Mouse (Mus musculus): Measurements from ENCODE around the gene Hist1h2bl. TPM values are rescaled to one million over a fixed set of nuclear protein-coding genes. Genes with fewer than 3 reads are reported as not detected.
"Not testable (repeated sequence)": the region's sequence is repeated elsewhere in the genome, so short reads cannot be mapped to it uniquely, and the experiment has no call there.

Gene Hist1h2bl
- total RNA-seq (2021), result 100 to 1,000 TPM; 112 to 115 TPM

DNA sequence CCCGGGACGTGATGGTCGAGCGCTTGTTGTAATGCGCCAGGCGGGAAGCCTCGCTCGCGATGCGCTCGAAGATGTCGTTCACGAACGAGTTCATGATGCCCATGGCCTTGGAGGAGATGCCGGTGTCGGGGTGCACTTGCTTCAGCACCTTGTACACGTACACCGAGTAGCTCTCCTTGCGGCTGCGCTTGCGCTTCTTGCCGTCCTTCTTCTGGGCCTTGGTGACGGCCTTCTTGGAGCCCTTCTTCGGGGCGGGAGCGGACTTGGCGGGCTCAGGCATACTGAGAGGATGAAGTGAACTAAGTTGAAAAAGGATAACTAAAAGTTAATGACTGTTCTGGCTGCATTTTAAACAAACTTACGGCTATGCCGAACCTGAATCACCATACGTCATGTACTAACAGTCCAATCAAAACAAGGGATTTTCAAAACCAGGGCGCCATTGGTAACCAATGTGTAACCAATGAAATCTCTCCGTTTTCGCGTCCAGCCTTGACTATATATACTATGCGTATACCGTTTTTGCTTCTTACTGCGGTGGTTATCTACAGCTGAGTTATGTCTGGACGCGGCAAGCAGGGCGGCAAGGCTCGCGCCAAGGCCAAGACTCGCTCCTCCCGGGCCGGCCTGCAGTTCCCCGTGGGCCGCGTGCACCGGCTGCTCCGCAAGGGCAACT is at the start of gene Hist1h2bl, which contains the start of gene Hist1h2ai:
Gene Hist1h2bl, minus strand, starts transcription at position 280 of the 676 bp plus-strand sequence.
Gene Hist1h2ai, plus strand, starts transcription at position 559 of the 676 bp plus-strand sequence.
- intact Hi-C loops (cut with DNase I), result not testable (repeated sequence)

DNA sequence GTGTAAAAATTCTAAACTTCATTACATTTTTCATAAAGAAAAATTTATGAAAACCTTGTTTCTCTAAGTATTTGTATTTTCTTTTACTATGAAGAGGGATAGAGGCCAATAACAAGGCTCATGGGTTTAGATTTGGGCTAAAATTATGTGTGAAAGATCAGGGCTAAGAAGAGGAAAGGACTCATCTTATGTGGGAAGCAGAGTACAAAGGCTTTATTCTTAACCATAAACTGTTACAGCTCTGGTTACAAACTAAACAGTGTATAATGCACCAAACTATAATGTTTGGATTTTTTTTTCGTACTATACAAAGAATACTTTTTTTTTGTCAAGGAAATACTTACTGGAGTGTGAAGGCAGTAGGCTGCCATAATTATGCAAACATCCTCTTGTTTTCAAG is 39.8 kb upstream of the Hist1h2bl start:
- DNase-seq, result no peak
- intact Hi-C loops (cut with DNase I), result no loop called here

More for the DNA sequence above, at the start of gene Hist1h2bl, which contains the start of gene Hist1h2ai:
- peak; percentile 74 for DNase-seq

DNA sequence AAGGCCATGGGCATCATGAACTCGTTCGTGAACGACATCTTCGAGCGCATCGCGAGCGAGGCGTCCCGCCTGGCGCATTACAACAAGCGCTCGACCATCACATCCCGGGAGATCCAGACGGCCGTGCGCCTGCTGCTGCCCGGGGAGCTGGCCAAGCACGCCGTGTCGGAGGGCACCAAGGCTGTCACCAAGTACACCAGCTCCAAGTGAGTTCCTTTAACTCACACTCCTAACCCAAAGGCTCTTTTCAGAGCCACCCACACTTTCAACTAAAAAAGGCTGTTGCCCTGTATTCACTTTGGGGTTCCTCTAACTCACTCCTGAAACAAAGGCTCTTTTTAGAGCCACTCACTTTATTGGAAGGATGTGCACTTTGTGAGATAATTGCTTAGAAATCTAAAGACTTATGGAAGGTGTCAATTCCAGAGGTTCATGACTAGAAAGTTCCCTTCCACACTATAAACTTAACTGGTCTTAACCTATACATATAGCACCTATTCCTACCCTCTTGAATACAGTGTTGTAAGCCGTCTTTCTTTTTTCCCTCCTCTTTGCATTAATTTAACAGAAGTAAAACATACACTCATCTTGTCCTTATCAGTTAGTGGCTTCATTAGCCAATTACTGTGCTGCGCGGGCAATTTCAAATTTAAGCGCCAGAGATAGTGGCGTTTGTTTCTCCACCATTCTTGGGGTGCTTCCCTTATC is 38.5 kb upstream of the Hist1h2bl start:
- peak; percentile 29 for DNase-seq

DNA sequence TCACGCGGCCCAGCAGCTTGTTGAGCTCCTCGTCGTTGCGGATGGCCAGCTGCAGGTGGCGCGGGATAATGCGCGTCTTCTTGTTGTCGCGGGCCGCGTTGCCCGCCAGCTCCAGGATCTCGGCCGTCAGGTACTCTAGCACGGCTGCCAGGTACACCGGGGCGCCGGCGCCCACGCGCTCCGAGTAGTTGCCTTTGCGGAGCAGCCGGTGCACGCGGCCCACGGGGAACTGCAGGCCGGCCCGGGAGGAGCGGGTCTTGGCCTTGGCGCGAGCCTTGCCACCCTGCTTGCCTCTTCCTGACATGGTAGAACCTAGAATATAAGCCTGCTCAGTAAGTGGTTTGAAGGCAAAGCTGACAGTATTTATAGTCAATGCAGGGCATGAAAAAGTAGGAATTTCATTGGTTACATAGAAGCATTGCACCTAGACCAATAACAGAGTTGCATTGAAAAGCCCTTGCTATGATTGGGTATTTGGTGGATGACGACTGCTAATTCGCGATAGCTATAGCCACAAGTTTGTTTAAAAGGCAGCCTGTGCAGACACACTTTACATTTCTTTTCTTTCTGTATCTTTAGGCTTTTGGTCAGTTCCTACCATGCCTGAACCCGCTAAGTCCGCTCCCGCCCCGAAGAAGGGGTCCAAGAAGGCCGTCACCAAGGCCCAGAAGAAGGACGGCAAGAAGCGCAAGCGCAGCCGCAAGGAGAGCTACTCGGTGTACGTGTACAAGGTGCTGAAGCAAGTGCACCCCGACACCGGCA is 37.8 kb upstream of the Hist1h2bl start, which contains the start of the genes Hist1h2ak and Hist1h2bn:
Gene Hist1h2ak, minus strand, starts transcription at position 304 of the 762 bp plus-strand sequence.
Gene Hist1h2bn, plus strand, starts transcription at position 600 of the 762 bp plus-strand sequence.
- DNase-seq, result peak; percentile 45
- intact Hi-C loops (cut with DNase I), result not testable (repeated sequence)

More for the DNA sequence above, 38.5 kb upstream of the Hist1h2bl start:
- intact Hi-C loops (cut with DNase I), result not testable (repeated sequence)

DNA sequence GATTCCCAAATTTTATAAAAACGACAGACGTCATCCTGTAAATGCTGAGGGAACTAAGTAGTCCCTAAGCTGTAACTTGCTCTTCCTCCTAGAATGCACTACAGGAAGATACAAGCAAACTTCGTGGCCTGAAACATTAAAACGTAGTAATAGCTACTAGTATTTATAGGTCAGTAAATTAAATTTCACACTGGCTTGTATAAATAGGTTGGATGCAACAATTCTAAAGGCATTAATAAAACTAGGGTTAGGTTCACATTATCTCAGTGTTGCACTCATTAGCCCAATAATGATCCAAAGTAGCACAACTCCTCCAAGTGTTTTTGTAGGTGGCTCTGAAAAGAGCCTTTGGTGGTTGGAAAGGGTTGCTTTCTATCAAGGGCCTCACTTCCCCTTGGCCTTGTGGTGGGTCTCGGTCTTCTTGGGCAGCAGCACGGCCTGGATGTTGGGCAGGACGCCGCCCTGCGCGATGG is 37.1 kb upstream of the Hist1h2bl start:
- no peak for DNase-seq
- intact Hi-C loops (cut with DNase I), result no loop called here

DNA sequence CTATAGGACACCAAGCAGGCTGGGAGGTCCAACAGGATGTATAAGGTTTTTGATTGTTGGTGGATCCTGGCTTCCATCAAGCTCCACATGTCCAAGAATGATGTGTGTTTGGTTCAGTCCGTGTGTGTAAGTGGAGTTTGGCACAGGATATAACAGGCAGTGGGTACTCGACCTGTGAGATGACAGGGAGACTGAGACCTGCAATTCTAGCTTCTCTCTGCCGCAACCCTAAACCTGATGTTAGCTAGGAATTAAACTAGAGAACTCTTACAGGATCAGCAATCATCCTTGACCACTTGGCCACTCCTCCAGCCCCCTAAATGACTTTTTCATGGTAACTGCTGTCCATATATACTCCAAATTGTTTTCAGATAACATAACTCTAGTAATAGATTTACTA is 36.4 kb upstream of the Hist1h2bl start:
- intact Hi-C loops (cut with DNase I), result no loop called here
- no peak for DNase-seq

DNA sequence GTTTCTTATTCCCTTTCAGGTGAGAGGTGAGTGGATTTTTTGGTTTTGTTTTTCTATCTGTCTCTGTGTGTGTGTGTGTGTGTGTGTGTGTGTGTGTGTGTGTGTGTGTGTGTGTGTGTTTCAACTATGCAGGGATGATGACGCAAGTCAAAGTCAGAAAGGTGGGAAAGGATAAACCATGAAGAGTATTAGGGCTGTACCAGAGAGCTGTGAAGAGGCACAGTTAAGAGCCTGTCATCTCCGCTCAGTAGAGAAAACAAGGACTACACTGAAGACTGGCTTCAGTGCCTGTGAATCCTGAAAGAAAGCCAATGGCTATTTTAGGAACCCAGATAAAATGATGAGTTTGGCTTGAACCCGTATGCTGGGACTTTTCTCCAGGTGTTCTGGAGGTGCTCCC is 35.9 kb upstream of the Hist1h2bl start:
- no peak for DNase-seq
- intact Hi-C loops (cut with DNase I), result no loop called here

DNA sequence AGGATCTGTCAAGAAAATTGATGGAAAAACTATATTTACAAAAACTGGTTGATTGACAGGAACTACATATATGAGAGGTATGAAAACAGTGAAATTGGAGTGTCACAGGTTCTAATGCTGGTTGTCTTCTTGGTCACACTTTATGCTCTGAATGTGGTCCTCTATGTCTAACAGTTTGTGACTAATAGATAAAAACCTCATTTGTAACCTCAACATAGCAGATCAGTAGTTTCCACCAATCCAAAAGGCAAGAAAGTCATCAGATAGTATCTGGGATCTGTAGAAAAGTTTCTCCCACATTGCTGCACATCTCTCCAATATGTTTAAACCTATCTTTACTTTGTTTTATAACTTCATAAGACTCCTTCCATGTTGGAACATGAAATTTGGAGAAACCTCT is 35.5 kb upstream of the Hist1h2bl start:
- DNase-seq, result no peak
- intact Hi-C loops (cut with DNase I), result no loop called here

DNA sequence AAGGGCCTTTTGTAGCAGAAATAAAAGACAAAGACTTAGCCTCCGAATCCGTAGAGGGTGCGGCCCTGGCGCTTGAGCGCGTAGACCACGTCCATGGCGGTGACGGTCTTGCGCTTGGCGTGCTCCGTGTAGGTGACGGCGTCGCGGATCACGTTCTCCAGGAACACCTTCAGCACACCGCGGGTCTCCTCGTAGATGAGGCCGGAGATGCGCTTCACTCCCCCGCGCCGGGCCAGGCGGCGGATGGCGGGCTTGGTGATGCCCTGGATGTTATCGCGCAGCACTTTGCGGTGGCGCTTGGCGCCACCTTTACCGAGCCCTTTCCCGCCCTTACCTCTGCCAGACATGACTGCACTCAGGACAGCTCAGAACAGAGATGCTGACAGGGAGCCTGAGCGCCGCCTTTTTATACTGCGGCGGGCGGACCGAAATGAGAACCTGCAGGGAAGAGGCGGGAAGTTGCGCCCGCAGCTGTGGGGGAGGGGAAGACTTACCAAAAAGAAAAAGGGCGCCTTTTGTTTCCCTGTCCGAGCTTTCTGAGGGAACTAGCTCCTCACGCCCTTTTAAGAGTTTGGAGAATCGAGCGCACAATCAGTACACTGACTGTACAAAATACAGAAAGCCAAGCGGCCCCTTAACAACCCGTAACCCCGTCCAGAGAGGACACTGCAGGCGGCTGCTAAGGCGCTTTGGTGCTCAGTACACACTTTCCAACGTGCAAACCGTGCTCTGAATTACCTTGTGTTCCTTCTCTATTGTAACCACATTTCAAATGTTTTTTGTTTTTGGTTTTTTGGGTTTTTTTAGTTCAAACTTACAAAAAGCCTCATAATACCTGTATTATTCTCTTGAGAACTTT is 34.4 kb upstream of the Hist1h2bl start, which contains the start of gene Hist1h4k:
Gene Hist1h4k, minus strand, starts transcription at position 347 of the 859 bp plus-strand sequence.
- intact Hi-C loops (cut with DNase I), result not testable (repeated sequence)
- DNase-seq, result peak; percentile 97

DNA sequence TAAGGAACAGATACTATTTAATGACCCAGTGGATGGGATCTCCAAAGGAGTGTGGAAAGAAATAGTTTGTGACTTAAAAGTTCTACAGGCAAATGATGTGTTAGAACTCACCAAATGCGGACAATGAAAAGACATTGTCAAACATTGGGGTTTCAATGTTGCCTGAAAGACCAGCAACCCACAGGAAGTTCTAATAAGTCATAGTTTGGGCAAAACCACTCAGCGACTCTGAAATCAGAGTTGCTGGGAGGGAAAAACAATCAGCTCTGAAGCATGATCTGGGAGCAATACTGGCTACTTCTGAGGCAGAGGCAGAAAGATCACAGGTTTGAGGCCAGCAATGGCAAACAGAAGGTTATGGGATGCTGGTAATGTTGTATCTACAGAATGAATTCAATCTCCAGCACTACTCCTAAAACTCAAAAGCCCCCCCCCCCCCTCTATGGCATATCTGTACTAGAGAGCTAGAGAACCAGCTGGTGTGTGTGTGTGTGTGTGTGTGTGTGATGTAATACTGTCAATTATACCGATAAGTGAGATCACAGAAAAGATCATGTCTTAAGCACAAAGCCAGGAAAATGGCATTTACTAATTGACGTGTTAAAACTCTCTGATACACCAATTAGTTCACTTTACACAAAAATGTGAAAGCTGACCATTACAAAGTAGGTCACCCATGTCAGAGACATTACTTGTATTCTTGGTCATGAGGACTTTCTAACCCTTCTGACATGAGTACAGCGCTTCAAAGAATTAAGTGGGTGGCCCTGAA is 33.6 kb upstream of the Hist1h2bl start:
- no peak for DNase-seq
- intact Hi-C loops (cut with DNase I), result no loop called here

DNA sequence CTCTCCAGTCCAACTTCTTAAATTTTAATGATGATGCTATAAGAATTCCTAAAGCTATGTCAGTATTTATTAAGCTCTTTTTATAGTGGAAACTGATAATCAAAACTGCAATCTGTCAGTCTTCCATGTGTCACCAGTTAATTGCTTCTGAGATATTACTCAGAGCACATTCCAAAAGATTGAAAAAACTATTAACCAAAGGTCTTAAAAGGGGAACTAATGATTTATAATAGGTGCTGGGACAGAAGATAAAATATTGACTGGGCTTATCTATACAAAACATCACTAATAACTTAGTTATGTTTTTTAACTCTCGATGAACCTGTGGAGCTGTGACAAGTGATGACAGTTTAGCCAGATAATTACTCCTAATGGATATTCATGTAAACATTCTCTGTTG is 29.1 kb upstream of the Hist1h2bl start:
- no peak for DNase-seq
- intact Hi-C loops (cut with DNase I), result no loop called here

DNA sequence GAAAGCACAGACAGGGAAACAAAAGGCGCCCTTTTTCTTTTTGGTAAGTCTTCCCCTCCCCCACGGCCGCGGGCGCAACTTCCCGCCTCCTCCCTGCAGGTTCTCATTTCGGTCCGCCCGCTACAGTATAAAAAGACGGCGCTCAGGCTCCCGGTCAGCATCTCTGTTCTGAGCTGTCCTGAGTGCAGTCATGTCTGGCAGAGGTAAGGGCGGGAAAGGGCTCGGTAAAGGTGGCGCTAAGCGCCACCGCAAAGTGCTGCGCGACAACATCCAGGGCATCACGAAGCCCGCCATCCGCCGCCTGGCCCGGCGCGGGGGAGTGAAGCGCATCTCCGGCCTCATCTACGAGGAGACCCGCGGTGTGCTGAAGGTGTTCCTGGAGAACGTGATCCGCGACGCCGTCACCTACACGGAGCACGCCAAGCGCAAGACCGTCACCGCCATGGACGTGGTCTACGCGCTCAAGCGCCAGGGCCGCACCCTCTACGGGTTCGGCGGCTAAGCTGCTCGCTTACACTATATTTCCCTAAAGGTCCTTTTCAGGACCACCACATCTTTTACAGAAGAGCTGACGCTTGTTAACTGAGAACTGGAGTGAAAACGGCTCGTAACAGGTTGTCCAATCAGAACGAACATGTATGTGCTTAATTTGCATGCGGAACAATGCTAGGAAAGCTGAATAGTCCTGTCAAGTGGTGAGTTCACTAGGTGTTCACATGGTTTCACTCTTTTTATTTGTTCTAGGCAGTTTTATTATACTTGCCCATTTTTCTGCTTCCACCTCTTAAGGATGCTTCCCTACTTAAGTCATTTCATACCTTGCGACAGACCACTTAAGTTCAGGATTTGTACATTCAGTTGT is 19.2 kb upstream of the Hist1h2bl start, which contains the start of gene Hist1h4j:
Gene Hist1h4j, plus strand, starts transcription at position 159 of the 862 bp plus-strand sequence.
- peak; percentile 90 for DNase-seq
- intact Hi-C loops (cut with DNase I), result loop anchor here (10.0 kb wide), 1 partner anchor 300 kb away; the partner anchor contains the start of genes Hist1h2ah and Hist1h2bk

DNA sequence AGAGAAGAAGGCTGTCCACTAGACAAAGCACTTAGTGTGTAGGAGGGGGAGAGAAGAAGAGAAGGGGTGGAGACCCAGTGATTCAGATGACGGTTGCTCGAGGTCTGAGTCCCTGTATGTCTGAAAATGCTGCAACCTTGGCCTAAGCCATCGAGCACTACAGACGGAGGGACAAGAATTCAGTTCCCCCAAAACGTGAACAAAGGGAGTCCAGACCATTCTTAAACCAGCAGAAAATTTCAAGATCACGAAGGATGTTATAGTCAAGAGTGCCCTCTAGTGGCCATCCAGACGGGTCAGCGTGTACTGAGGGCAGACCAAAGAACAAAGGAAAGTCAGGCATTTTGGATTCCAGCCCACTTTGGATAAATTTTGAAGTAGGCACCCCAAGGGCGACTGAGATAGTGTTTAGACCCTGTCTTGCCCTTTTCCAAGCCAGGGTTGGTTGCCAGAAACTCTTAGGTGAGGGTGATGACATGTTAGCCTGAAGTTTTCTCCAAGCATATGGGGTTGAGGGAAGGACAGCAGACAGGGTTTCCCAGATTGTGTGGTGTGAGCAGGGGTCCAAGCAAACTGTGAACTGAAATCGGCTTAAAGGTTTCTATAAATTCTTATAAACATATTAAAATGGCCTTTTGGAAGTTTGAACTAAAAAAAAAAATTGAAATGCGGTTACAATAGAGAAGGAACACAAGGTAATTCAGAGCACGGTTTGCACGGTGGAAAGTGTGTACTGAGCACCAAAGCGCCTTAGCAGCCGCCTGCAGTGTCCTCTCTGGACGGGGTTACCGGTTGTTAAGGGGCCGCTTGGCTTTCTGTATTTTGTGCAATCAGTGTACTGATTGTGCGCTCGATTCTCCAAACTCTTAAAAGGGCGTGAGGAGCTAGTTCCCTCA is 18.3 kb upstream of the Hist1h2bl start:
- intact Hi-C loops (cut with DNase I), result loop anchor here (10.0 kb wide), 1 partner anchor 301 kb away; the partner anchor contains the start of genes Hist1h2ah and Hist1h2bk
- peak; percentile 79 for DNase-seq

DNA sequence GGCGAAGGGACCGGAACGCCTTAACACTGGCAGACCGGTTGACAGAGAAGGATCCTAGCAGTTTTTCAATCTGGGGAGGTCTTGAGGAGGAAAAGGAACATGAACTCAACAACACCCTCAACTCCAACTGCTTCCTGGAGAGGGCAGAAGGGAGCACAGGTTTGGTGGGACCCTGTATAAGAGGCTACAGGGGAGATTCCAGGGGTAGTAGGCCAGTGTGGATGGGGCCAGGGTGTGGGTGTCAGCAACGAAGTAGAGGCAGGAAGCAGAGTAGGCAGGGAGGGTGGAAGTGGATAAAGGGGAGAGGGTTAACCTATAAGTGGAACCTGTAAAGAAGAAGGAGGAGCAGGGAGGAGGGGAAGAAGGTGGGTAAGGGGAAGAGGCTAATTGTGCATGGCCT is 17.5 kb upstream of the Hist1h2bl start:
- intact Hi-C loops (cut with DNase I), result loop anchor here (10.0 kb wide), 1 partner anchor 301 kb away; the partner anchor contains the start of genes Hist1h2ah and Hist1h2bk
- DNase-seq, result no peak

DNA sequence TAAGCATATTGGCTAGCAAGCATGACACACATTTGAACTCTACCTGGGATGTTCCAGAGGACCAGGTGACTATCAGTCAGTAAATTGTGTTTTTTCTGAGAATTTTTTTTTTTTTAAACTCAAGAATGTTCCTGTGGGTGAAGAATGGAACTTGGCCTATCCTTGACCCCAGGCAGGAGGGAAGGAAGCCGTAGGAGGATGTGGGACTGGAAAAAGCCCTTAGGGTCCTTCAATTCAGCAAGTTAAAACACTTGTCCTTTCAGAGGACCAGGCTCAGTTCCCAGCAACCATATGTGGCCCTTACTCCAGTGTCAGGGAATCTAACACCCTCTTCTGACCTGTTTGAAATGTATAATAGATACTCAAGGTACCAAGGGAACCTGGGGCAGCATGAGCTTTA is 13.6 kb upstream of the Hist1h2bl start:
- intact Hi-C loops (cut with DNase I), result no loop called here

DNA sequence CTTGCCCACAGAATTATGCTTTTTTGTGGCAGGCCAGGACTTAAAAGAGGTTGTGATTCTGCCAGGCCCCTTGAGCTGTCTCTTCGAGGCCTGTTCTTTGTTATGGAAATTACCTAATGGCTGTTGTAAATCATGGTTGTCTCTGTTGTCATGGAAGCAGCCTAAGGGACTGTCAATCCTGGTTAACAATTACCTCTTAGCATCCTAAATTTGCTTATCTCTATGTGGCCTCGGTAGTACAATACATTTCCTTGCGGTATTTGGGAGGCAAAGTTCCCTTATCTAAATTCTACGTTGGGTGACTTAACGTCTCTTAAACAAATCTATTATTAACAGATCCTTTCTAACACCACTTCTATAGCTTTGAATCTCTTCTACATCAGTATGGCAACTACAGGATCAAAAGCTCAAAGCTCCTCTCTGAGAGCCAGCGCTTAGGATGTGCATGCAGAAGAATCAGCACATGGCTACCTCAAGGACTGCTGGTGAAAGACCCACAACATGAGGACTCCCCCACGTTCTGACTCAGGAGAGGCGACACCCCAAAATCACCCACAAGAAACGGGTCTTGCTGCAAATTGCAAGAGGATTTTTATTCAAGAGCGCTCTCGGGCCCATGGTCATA is 12.1 kb upstream of the Hist1h2bl start:
- no peak for DNase-seq
- intact Hi-C loops (cut with DNase I), result no loop called here

More for the DNA sequence above, 13.6 kb upstream of the Hist1h2bl start:
- DNase-seq, result no peak
